Mouse (Mus musculus): ENCODE measurements around the gene Nelfa.
"Not testable (repeated sequence)": the region's sequence is repeated elsewhere in the genome, so short reads cannot be mapped to it uniquely, and the experiment has no call there.

The Nelfa gene

DNA sequence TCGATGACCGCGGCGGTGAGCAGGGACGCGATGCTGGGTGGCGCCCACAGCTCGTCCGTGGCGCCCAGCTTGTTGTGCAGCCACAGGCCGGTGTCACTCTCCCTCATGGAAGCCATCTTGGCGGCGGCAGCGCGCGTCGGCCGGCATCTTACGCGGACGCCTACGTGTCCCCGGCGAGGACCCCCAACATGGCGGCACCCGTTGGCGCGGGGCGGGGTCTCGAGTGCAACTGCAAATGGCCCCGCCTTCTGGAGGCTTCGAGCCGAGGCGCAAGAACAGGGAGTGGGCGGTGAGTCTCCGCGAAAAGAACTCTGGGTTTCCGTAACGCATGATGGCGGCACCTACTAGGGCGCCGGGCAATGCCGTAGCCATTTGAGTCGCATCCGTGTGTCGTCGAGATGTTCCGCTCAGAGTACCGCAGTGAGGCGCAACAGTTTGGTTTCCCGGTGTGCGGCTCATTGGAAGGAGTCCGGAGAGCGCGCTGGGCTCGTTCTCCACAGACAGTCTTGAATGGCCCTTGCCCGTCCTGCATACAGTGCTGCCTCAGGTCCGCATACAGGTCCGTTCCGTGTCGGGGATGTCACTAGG is at the start of gene Nelfa:
Nelfa (minus strand) TSS at position 294 of the 588 bp plus-strand sequence.
- ChIA-PET POLR2A (interaction anchor here in 3 of 4 experiments (0.6 to 2.9 kb wide), 37 partner anchors 14 to 1169 kb away, joined by 3 to 16 read pairs (median 3); partner anchors contain the start of genes Slbp (in 3 of the 3), Grk4 (in 2 of the 3), Nop14 (in 2 of the 3) and Nsd2 (in 2 of the 3)), CTCF (interaction anchor here in 1 of 4 experiments (1.1 to 1.5 kb wide), 3 partner anchors 11 to 724 kb away, joined by 3 read pairs; partner anchors contain the start of genes Grk4 and Nop14)

DNA sequence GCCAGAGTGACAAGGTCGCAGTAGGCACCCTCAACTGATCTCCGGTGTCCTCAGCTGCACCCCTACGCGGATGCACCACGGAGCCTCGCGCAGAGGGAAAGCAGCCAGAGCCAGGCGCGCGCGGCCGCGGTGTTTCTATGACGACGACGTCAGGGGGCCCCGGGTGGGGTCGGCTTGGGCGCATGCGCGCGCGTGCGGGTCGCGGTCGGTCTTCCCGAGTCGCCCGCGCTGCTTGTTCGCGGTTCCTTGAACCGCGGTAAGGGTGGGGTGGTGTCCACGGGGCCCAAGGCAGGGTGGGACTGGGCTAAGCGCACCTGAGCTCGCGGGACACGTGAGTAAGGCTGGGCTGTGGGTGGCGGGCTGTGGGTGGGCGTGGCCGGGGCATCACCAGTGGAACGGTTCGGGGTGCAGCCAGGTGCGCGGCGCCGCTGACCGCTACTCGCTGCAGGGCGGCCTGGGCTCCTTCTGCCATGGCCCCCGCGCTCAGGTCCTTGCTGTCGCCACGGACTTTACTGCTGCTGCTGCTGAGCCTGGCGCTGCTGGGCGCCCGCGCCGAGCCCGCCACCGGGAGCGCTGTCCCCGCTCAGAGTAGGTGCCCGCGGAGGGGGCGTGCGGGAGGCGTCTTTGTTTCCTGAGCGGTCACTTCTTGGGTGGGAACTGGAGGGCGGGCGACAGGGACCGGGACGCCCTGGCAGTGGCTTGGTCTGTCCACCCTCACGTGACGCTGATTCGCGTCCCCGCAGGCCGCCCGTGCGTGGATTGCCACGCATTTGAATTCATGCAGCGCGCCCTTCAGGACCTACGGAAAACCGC is 47.3 kb upstream of the Nelfa start, which contains the start of gene Gm1673:
Gm1673 (plus strand) TSS at position 125 of the 813 bp plus-strand sequence.
- POLR2A ChIA-PET: interaction anchor here in 1 of 4 experiments (1.6 kb wide), 1 partner anchor 13 kb away, joined by 4 read pairs; the partner anchor contains the start of gene Nat8l
- CTCF ChIA-PET: interaction anchor here in 1 of 4 experiments (0.6 to 1.0 kb wide), 2 partner anchors 30 to 227 kb away, joined by 3 to 4 read pairs; no protein-coding TSS in a partner anchor

DNA sequence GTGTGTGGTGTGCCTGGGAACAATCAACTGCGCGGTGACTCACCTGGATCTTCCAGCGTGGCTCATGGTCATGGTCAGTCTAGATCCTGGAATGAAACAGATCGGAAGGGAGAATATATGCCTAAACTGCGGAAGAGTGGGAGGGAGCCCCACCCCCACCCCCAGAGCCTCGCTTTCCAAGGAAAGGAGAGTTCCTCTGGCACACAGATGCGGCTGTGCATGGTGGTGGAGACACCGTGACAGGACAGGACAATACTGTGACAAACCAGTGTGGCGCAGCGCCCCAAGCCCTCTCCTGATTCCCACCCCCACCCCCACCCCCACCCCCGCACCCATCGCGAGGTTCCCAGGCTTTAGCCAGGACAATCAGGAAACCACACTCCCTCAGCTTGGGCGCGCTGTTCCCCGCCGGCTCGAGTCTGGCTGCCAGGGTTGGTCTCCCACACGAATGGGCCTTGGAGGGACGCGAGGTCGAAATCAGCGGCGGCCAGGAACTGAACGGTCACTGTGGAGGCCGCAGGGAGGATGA is 46.6 kb upstream of the Nelfa start:
- CTCF ChIA-PET: interaction anchor here in 1 of 4 experiments (0.6 to 1.0 kb wide), 2 partner anchors 29 to 228 kb away, joined by 3 to 4 read pairs; no protein-coding TSS in a partner anchor
- POLR2A ChIA-PET: interaction anchor here in 1 of 4 experiments (1.6 kb wide), 1 partner anchor 13 kb away, joined by 4 read pairs; the partner anchor contains the start of gene Nat8l

DNA sequence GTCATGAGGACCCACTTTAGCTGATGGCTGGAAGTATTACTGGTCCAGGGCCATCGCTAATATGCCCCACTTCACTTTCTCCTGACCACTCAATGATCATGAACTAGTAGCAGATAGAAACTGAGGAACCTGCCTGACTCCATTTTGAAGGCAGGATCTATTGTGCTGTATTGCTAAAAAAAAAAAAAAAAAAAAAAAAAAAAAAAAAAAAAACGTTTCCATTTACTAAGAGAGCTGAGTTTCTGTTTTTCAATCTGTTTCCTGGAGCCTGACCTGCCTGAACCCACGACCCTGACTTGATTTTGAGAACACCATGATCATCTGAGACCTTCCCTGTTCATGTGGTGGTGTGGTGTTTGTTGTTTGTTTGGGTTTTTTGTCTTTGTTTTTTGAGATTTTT is 40.1 kb upstream of the Nelfa start:
- ChIA-PET CTCF (interaction anchor here in 1 of 4 experiments (0.6 kb wide), 1 partner anchor 18 kb away, joined by 4 read pairs; no protein-coding TSS in a partner anchor), POLR2A (interaction anchor here in 1 of 4 experiments (0.6 kb wide), 1 partner anchor 63 kb away, joined by 3 read pairs; no protein-coding TSS in a partner anchor)

DNA sequence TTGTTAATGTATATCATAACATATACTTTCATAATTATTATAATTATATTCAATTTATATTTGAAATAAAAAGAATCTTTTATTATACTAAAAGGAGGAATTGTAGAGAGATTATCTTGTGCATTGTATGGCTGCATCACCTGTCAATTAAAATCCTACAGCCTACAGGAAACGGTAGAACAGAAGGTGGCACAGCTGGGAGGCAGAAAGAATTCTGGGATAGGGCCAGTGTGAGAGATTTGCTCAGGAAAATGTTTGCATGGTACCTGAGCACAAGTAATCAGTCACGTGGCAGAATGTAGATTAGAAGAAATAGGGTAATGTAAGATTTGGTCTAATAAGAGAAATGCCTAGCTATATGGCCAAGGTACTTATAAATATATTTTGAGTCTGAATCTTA is 38.5 kb upstream of the Nelfa start:
- POLR2A ChIA-PET: no interaction called here
- CTCF ChIA-PET: no interaction called here

DNA sequence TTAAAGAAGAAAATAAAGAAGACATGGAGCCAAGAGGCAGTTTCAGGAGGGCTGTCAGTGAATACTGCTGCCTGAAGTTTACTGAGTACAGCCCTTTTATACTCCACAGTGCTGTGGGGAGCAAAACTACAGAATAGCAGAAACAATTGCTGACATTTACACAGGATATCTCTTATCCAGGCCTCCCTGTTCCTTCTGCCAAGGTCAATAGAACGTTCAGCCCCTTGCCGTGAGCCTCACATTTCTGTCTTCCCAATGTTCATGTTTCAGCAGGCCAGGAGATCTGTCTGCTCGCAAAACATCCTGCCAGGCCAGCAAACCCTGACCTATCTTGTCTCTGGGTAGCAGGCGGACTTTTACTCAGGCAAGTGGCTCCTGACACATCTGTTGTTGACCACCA is 23.2 kb upstream of the Nelfa start:
- POLR2A ChIA-PET: no interaction called here
- CTCF ChIA-PET: interaction anchor here in 1 of 4 experiments (0.5 kb wide), 1 partner anchor 322 kb away, joined by 3 read pairs; no protein-coding TSS in a partner anchor

DNA sequence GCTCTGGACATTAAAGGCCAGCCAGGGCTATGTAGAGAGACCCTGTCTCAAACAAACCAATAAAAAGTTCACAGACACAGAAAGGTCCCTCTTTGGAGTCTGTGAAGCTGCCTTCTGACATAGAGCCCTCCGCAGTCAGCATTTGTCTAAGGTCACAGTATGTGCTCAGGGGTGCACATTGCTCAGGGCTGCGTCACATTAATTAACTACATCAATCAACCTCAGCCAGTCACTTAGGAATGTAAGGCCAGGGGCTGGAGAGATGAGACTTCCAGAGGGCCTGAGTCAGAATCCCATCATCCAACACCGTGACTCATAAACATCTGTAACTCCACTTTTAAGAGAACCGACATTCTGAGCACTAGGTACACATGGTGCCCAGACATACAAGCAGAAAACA is 19.7 kb upstream of the Nelfa start:
- ChIA-PET CTCF (interaction anchor here in 1 of 4 experiments (1.0 kb wide), 1 partner anchor 562 kb away, joined by 3 read pairs; no protein-coding TSS in a partner anchor), POLR2A (interaction anchor here in 1 of 4 experiments (0.6 to 1.4 kb wide), 2 partner anchors 20 to 60 kb away, joined by 3 to 4 read pairs; partner anchors contain the start of gene Nelfa)

DNA sequence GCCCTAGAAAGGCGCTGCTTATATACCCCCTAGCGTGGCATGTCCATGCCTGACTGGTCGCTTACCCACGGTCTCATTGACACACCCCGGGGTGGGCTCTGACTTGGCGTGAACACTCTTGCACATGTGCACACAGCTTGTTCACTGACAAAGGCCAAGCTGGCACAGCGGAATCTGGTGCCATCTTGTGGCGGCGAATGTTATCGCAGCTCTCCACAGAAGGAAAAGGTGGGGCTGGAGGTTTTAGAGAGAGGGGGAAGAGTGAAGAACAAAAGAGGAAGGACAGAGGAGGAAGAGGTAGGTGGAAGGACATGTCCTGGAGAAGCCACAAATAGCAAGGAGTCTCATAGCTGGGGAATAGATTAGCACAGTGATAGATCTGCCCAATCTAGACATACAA is 18.1 kb upstream of the Nelfa start:
- ChIA-PET CTCF (interaction anchor here in 2 of 4 experiments (0.6 to 1.0 kb wide), 6 partner anchors 9 to 278 kb away, joined by 3 to 5 read pairs (median 3); no protein-coding TSS in a partner anchor), POLR2A (interaction anchor here in 2 of 4 experiments (1.3 to 1.4 kb wide), 2 partner anchors 15 to 18 kb away, joined by 3 read pairs; partner anchors contain the start of gene Nelfa (in 1 of the 2))

DNA sequence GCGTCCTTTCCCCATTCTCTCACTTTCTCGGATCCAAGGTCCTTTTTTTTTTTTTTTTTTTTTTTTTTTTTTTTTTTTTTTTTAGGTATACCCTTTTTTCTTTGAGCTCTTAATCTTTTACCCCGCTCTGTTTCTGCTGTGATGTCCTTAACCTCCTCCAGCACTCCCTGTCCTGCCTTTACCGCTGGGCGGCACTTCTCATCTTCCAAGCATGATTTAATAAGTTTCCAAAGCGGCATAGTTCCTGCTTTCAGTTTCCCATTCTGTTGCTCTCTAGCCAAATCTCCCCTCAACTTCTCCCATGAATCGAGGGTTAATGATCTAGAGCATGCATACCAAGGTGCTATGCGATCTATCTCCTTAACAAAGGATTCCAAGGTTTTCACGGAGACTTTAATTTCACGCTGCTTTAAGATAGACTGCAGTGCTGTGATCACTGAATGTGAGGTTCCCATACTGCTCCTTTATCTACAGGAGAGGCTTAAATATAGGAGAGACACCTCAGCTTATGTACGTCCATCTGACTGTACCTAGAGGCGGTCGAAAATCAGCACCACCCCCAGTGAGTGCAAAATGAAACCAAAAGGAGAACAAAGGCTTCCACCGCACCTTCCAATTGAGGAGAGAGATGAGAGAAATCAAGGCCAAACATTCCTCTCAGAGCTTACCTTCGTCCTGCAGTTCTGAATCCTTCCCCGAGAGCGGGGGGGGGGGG is 17.4 kb upstream of the Nelfa start:
- ChIA-PET CTCF (interaction anchor here in 3 of 4 experiments (0.6 to 1.0 kb wide), 10 partner anchors 8 to 312 kb away, joined by 3 to 7 read pairs (median 4); partner anchors contain the start of gene Gm1673 (in 1 of the 3)), POLR2A (interaction anchor here in 2 of 4 experiments (0.6 to 1.3 kb wide), 4 partner anchors 10 to 72 kb away, joined by 3 to 4 read pairs (median 4); no protein-coding TSS in a partner anchor)

DNA sequence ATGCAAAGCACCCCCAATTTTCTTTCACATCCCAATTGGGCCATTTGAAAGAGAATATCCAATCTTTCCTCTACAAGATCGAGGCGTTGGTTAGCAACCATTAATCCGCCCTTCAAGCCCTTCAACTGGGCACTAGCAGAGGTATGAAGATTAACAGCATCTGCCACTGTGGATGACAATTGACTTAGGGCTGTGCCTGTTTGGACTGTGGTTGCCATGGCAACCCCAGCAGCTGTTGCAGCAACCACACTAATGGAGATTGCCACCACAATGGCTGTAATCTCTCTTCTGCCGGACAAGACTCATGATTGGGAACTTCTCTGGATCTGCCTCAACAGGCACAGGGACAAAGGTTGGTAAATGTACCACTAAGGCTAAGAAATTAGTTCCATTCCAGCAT is 12.1 kb upstream of the Nelfa start:
- CTCF ChIA-PET: no interaction called here
- POLR2A ChIA-PET: no interaction called here

DNA sequence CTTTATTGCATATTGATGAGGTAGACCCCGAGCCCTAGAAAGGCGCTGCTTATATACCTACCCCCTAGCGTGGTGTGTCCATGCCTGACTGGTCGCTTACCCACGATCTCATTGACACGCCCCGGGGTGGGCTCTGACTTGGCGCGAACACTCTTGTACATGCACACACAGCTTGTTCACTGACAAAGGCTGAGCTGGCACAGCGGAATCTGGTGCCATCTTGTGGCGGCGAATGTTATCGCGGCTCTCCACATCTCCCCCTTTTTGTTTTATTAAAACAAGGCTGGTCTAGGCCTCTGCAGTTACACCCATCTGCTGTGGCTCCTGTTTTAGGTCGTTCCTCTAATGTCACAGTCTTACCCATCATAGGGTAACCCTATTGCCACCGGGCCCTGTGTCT is 10.8 kb upstream of the Nelfa start:
- CTCF ChIA-PET: interaction anchor here in 1 of 4 experiments (1.0 kb wide), 1 partner anchor 11 kb away, joined by 3 read pairs; the partner anchor contains the start of gene Nelfa
- POLR2A ChIA-PET: not testable (repeated sequence)

DNA sequence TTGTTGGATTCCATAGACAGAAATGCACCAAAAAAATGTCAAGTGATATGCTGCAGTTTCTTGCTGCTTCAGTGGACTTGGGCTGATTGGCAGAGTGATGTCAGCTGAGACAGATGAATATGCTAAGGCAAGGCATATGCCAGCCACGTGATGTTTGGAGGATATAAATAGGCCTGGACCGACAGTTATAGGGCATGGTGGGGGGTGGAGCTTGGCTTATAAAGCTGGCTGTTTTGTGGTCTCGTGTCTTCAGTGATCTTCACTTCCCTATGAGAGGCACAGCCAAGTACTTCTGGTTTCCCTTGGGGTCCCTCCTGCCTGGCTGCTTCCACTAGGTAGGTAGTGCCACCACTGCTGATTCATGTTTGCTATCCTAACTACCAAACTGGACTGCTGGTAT is 2.2 kb upstream of the Nelfa start:
- ChIA-PET POLR2A (interaction anchor here in 1 of 4 experiments (0.8 to 1.3 kb wide), 3 partner anchors 16 to 388 kb away, joined by 3 to 8 read pairs (median 3); no protein-coding TSS in a partner anchor), CTCF (no interaction called here)

DNA sequence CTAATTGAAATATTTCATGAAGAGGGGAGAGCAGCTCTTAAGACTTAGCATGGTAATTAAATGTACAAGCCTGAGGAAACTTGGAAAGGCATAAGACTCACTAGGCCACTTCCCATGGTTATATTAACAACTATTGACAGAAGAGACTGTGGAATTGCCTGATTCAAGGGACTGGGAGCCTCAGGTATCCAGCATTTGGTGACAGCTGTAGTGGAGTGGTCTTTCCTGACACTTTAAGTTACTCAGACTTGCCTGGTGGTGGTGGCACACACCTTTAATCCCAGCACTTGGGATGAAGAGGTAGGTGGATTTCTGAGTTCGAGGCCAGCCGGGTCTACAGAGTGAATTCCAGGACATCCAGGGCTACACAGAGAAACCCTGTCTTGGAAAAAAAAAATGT is 1.0 kb upstream of the Nelfa start:
- ChIA-PET CTCF (interaction anchor here in 1 of 4 experiments (1.5 kb wide), 1 partner anchor 10 kb away, joined by 3 read pairs; no protein-coding TSS in a partner anchor), POLR2A (interaction anchor here in 2 of 4 experiments (0.7 to 2.1 kb wide), 4 partner anchors 8 to 285 kb away, joined by 3 to 16 read pairs (median 3); partner anchors contain the start of gene Slbp (in 1 of the 2))

DNA sequence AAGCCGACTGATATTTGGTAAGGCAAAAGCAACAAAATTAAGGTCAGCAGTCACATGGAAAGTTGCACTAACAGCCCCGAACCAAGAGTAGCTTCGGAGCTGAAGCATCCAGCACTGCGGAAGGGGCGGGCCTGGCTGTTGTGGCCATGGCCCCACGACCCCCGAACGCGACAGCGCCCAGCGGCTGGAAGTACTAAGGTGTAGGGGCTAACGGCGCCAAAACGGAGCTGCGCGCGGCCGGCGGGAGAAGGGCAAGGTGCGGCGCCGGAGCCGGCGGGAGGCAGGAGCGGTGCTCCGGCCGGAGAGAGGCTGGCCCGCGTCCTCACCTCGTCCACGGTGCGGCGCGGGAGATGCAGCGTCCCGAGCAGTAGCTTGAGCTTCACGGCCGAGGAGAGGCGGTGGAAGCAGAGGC is 507 bp downstream of the Nelfa start:
- ChIA-PET CTCF (interaction anchor here in 2 of 4 experiments (1.0 to 1.5 kb wide), 4 partner anchors 11 to 724 kb away, joined by 3 read pairs; partner anchors contain the start of genes Grk4 (in 1 of the 2) and Nop14 (in 1 of the 2)), POLR2A (interaction anchor here in 3 of 4 experiments (0.6 to 2.9 kb wide), 38 partner anchors 13 to 1169 kb away, joined by 3 to 16 read pairs (median 3); partner anchors contain the start of genes Slbp (in 3 of the 3), Grk4 (in 2 of the 3), Nop14 (in 2 of the 3) and Nsd2 (in 2 of the 3))

DNA sequence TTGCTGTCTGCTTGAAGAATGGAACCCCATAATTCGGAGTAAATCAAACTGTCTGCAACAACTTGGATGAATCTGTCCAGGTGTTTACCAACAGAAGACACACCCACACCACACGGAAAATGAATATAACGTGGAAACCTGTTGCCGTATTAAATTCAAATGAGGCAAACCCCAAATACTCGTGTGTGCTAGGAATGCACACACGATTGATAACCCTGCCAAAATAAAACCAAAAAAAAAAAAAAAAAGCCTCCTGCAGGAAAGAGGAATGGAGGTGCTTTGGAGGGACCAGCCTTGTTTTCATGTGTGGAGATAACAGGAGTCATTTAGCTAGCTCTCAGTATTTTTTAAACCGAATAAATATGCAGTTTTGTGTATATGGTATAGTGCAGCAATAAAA is 1.3 kb downstream of the Nelfa start:
- CTCF ChIA-PET: interaction anchor here in 2 of 4 experiments (0.6 to 1.1 kb wide), 4 partner anchors 26 to 980 kb away, joined by 3 to 4 read pairs (median 3); no protein-coding TSS in a partner anchor

DNA sequence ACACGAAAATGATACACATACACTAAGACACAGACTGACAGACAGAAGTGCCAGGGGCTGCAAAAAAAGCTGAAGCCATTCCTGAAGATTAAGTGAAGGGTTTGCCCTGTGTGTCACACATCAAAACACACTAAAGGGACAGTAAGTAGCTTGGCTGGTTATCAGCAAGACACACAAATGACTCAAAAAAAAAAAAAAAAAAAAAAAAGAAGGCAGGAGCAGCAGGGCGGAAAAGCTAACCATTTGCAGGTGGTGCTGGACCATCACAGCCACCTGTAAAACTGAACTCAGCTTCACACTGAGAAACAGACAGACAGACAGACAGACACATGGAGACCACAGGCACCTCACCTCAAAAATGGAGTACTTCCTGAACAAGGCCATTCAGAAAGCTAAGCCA is 2.1 kb downstream of the Nelfa start:
- ChIA-PET POLR2A (interaction anchor here (0.6 to 2.9 kb wide), 8 partner anchors 11 to 362 kb away, joined by 3 to 13 read pairs (median 4); partner anchors contain the start of gene Slbp (in 1 of the 4)), CTCF (interaction anchor here in 2 of 4 experiments (0.6 to 0.7 kb wide), 3 partner anchors 271 to 979 kb away, joined by 4 to 9 read pairs (median 4); no protein-coding TSS in a partner anchor)

More for the DNA sequence above, 1.3 kb downstream of the Nelfa start:
- POLR2A ChIA-PET: interaction anchor here in 2 of 4 experiments (0.7 to 2.9 kb wide), 13 partner anchors 12 to 399 kb away, joined by 3 to 13 read pairs (median 5); partner anchors contain the start of genes Fam53a (in 1 of the 2), Gm9903 (in 1 of the 2), Nsd2 (in 1 of the 2) and Slbp (in 1 of the 2)

DNA sequence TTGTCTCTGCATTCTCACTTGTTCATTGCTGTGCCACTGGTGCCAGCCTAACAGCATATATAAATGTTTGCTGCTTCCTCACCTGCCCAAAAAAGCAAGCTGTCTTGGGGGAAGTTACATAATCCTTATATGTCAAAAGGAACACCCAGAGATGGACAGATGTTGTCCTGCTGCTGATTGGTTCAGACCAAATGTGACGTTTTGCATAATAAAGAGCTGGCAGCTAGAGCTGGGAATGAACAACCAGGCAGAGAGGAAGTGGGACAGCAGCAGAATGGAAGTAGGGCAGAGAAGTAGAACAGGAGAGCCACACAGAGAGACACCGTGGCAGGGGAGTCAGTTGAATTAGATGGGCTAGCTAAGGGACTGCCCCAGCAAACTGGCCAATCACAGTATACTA is 3.8 kb downstream of the Nelfa start:
- ChIA-PET POLR2A (interaction anchor here in 3 of 4 experiments (0.6 to 1.8 kb wide), 8 partner anchors 9 to 727 kb away, joined by 3 to 8 read pairs (median 4); partner anchors contain the start of genes Slbp (in 2 of the 3), Grk4 (in 1 of the 3) and Nop14 (in 1 of the 3)), CTCF (interaction anchor here in 2 of 4 experiments (0.6 to 1.0 kb wide), 5 partner anchors 20 to 292 kb away, joined by 3 to 5 read pairs (median 3); no protein-coding TSS in a partner anchor)

All from embryonic stem cell, embryonic (primary cell).